Mouse (Mus musculus) heart, embryonic 12.5 days (tissue): ENCODE results near the gene Arrdc3. TPM values are rescaled to one million over a fixed set of nuclear protein-coding genes. Genes with fewer than 3 reads are reported as not detected.
"Not testable (repeated sequence)": the region's sequence is repeated elsewhere in the genome, so short reads cannot be mapped to it uniquely, and the experiment has no call there.

ENCODE experiments used
- ATAC-seq: fragments of 200-750 bp; cut with Nextera tagmentation; 2 replicates; pipeline ENCODE4 v1.8.0; 2017; ENCODE audit warnings: moderate TSS enrichment, moderate library complexity; ENCODE audit not compliant: insufficient number of reproducible peaks, low FRiP score
- H3K27ac ChIP-seq: fragments of 300-500 bp; sonication (generic); 2 replicates; pipeline ENCODE4 v1.5.1; 2016; ENCODE audit warnings: mild to moderate bottlenecking, moderate library complexity; ENCODE audit not compliant: poor library complexity, severe bottlenecking
- H3K27me3 ChIP-seq: fragments of 300-500 bp; sonication (generic); replicated peaks from 2 replicates; pipeline ENCODE4 v1.6.1; 2016; ENCODE audit warnings: mild to moderate bottlenecking, moderate library complexity
- H3K36me3 ChIP-seq: fragments of 300-500 bp; sonication (generic); 2 replicates; pipeline ENCODE4 v1.6.1; 2016; ENCODE audit warnings: mild to moderate bottlenecking, moderate library complexity
- H3K4me1 ChIP-seq: fragments of 300-500 bp; sonication (generic); replicated peaks from 2 replicates; pipeline ENCODE4 v1.6.1; 2016; ENCODE audit warnings: mild to moderate bottlenecking
- H3K4me2 ChIP-seq: fragments of 300-500 bp; sonication (generic); 2 replicates; pipeline ENCODE4 v1.6.1; 2016; ENCODE audit warnings: mild to moderate bottlenecking, moderate library complexity
- H3K4me3 ChIP-seq: fragments of 300-500 bp; sonication (generic); 2 replicates; pipeline ENCODE4 v1.5.1; 2016; ENCODE audit warnings: mild to moderate bottlenecking
- H3K9ac ChIP-seq: fragments of 300-500 bp; sonication (generic); 2 replicates; pipeline ENCODE4 v1.6.1; 2016; ENCODE audit warnings: mild to moderate bottlenecking, moderate library complexity
- H3K9me3 ChIP-seq: fragments of 300-500 bp; sonication (generic); replicated peaks from 2 replicates; pipeline ENCODE4 v1.6.1; 2016; ENCODE audit warnings: mild to moderate bottlenecking, moderate library complexity
- WGBS: fragments of 180-500 bp; shearing (Covaris S2); methylation state at CpG from one replicate; pipeline ENCODE4 v1.1.7; 2016; 5-methylcytosine and 5-hydroxymethylcytosine counted together
- polyA plus RNA-seq: library from polyadenylated mRNA; unstranded; fragments of >200 nt; fragmentation: Nextera tagmentation; extraction: Ambion mirVana; gene quantifications from 2 replicates; pipeline ENCODE4 v1.2.1, GENCODE M21; 2016

Arrdc3 gene
- polyA plus RNA-seq, 1 experiment from 2014 or later: 69.6 TPM

DNA sequence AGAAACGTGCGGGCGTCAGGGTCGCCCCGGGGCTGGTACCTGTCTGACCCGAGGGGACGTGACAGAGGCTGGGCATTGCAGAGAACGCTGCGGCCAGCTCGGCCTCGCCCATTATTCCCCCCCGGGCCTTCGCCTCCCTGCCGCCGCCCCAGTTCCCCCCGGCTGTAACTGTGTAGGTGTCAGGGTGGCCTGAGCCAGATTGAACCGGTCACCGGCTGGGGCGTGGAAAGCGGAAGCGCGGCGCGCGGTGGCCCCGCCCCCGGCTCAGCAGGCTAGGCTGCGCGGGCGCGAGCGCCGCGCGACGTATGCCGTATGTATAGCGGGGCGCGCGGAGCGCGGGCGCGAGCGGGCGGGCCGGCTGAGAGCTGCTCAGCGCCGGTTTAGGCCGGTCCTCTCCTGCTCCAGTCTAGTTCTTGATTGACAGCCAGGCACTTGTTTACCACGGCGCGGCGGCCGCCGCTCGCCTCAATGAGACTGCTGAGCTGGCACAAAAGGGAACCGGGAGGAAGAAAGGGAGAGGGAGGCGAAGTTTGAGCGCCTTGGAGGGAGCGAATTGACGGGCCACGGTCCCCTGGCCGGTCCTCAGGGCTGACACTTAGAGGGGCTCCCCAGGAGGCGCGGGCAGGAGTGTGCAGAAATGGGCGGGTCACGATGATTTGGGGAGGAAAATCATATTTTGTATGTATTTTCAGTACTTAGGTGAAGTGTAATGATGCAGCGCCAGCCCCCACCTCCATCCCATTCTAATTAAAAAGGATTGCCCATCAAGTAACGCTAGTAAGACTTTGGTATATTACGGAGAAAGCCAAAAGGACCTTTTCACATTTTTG is 2.9 kb downstream of the Arrdc3 start:
- peak overlapping the region; percentile 100 for H3K27ac ChIP-seq
- ATAC-seq: peak; percentile 91

DNA sequence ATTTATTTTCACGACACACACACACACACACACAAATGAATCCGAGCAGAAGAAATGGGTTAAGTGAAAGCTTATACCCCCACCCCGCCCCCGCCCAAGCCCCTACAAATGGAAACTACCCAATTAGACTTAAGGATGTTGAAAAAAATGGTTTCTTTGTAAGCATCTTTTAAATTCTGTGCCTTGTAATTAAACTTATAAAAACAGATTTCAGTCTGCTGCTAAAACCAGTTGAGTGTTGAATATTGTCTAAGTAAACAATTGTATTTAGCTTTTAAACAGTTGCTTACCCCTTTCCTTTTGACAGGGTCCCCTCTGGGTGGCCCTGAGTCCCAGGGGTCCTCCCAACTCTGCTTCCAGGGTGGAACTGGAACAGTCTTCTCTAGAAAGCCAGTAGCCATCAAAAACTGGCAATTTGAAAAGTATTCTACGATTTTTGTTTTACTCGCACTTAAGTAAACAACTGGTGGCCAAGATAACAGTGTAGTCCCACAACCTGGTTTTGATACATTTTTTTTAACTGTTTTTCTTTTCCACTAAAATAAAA is 3.6 kb downstream of the Arrdc3 start:
- Histone ChIP-seq H3K4me2 (peak overlapping the region; percentile 73), H3K36me3 (peaks cover 26% of the 10 kb centered on the region), H3K27ac (peak overlapping the region; percentile 100), H3K27me3 (no peaks in the 10 kb centered on the region), H3K9me3 (no peaks in the 10 kb centered on the region), H3K9ac (peak overlapping the region; percentile 100), H3K4me1 (0 out of 2 replicates have a peak, but pooled peaks cover 2% of the 10 kb centered on the region), H3K4me3 (peak overlapping the region; percentile 83)
- WGBS: 15% methylated on average over 6 of the region's 6 CpGs
- no peak for ATAC-seq

More for the DNA sequence above, 2.9 kb downstream of the Arrdc3 start:
- peaks cover 21% of the 10 kb centered on the region for H3K36me3 ChIP-seq
- peak overlapping the region; percentile 73 for H3K4me2 ChIP-seq
- under 1% methylated on average over 69 of the region's 72 CpGs for WGBS
- H3K9me3 ChIP-seq: no peaks in the 10 kb centered on the region
- H3K27me3 ChIP-seq: no peaks in the 10 kb centered on the region
- 0 out of 2 replicates have a peak, but pooled peaks cover 2% of the 10 kb centered on the region for H3K4me1 ChIP-seq
- H3K9ac ChIP-seq: peak overlapping the region; percentile 100
- H3K4me3 ChIP-seq: peak overlapping the region; percentile 83

DNA sequence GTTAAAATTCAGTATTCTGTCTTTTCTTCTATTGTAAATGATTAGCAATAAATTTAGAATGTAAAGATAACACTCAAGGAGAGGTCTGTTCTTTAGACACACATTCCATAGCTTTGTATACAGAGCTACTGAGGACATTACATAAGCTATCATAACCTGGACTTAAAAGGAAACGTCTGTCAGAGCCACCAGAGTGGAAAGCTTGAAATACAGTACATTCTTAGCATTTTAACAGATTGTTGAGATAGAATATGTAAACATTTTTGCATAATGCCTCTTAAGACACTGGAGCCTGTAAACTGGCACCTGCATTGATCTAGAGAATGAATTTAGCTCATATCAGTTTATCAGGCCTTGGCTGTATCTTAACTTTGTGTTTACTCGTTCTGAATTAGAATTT is 4.7 kb downstream of the Arrdc3 start:
- Histone ChIP-seq H3K4me3 (no peak overlapping the region), H3K27ac (no peak overlapping the region), H3K36me3 (peaks cover 33% of the 10 kb centered on the region), H3K4me2 (no peak overlapping the region), H3K27me3 (no peaks in the 10 kb centered on the region), H3K9ac (no peak overlapping the region), H3K9me3 (no peaks in the 10 kb centered on the region), H3K4me1 (0 out of 2 replicates have a peak, but pooled peaks cover 2% of the 10 kb centered on the region)
- ATAC-seq: no peak
- WGBS: 60% methylated on average over 2 of the region's 2 CpGs

DNA sequence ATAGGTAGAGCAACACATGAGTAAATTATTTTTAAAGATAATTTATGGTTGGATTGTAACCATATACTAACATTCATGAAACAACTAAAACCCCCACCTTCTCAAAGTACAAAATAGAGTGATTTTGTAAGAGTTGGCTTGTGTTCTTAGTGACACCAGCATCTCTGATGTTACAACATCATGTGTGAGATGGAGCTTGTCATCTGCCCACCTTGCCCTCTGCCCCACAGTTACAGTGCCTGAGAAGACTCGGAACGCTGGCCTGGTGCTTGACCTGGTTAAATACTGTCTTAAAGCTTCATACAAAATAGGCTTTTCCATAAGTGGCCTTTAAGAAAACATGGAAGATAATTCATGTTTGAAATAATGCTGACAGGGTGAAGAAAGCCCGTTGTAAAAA is 11.7 kb downstream of the Arrdc3 start:
- not testable (repeated sequence) for H3K4me1 ChIP-seq, H3K27ac ChIP-seq, ATAC-seq, H3K4me3 ChIP-seq, H3K9me3 ChIP-seq, H3K9ac ChIP-seq, H3K4me2 ChIP-seq, H3K27me3 ChIP-seq
- 91% methylated on average over 3 of the region's 3 CpGs for WGBS
- H3K36me3 ChIP-seq: peaks cover 66% of the 10 kb centered on the region

DNA sequence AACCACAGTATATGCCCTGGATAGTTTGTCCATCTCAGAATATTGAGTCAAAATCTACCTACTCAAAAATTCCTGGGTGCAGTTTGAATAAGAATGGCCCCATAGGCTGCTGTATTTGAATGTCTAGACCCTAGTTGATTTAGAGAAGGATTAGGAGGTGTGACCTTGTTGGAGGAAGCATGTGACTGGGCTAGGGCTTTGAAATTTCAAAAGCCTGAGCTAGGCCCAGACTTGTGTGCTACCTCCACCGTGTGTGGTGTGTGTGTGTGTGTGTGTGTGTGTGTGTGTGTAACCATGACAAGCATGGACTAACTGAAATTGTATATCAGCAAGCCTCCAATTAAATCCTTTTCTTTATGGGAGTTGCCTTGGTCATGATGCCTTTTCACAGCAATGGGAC is 14.2 kb downstream of the Arrdc3 start:
- peaks cover 45% of the 10 kb centered on the region for H3K36me3 ChIP-seq
- no peak overlapping the region for H3K4me2 ChIP-seq
- H3K9ac ChIP-seq: no peak overlapping the region
- no peak overlapping the region for H3K27ac ChIP-seq
- H3K9me3 ChIP-seq: 0 out of 2 replicates have a peak, but pooled peaks cover 3% of the 10 kb centered on the region
- no peaks in the 10 kb centered on the region for H3K27me3 ChIP-seq
- H3K4me3 ChIP-seq: no peak overlapping the region
- no peak for ATAC-seq
- WGBS: 50% methylated on average over 1 of the region's 1 CpGs
- no peaks in the 10 kb centered on the region for H3K4me1 ChIP-seq

DNA sequence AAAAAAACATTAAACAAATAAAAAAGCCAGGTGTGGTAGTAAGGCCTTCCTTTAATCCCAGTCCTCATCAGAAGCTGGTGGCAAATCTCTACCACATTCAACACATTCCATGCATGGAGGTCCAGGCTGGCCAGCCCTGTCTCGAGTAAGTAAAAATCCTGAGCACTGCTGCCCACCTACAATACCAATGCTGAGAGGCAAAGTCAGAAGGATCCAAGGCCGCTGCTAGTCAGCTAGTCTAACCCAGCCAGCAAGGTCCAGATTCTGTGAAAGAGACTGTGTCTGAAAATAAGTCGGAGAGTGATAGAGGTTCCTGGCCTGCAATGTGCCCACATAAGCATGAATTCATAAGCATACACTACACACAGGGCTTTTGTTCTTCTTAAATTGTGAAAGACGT is 14.9 kb downstream of the Arrdc3 start:
- ATAC-seq: no peak
- Histone ChIP-seq H3K4me3 (no peak overlapping the region), H3K4me1 (no peaks in the 10 kb centered on the region), H3K27me3 (no peaks in the 10 kb centered on the region), H3K9ac (no peak overlapping the region), H3K9me3 (0 out of 2 replicates have a peak, but pooled peaks cover 3% of the 10 kb centered on the region), H3K4me2 (no peak overlapping the region), H3K27ac (no peak overlapping the region), H3K36me3 (peaks cover 40% of the 10 kb centered on the region)
- WGBS: 91% methylated on average over 4 of the region's 4 CpGs

DNA sequence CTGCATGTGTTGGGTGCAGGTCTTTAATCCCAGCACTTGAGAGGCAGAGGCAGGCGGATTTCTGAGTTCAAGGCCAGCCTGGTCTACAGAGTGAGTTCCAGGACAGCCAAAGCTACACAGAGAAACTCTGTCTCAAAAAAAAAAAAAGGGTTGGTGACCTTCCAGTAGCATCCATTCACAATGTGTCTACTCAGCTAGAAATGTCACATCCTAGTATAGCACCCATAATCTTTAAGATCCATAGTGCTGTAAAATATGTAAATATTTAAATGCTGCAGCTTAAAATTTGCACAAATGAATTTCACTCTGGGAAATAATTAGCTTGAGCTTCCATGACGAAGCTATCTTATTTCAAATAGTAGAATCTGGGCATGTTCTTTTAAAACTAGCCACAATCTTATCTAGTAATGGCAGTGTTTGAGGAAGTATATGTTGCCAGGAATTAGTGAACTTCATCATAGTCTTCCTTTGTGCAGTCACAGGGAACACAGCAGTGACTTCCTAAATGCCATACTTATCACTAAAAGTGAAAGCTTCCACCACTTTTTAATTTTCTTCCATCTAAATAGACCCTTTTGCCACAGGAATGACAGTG is 16.3 kb downstream of the Arrdc3 start:
- Histone ChIP-seq H3K4me3 (no peak overlapping the region), H3K36me3 (peaks cover 26% of the 10 kb centered on the region), H3K27me3 (no peaks in the 10 kb centered on the region), H3K4me2 (no peak overlapping the region), H3K4me1 (no peaks in the 10 kb centered on the region), H3K9me3 (0 out of 2 replicates have a peak, but pooled peaks cover 3% of the 10 kb centered on the region), H3K9ac (no peak overlapping the region), H3K27ac (no peak overlapping the region)
- WGBS: 67% methylated on average over 2 of the region's 2 CpGs
- no peak for ATAC-seq

DNA sequence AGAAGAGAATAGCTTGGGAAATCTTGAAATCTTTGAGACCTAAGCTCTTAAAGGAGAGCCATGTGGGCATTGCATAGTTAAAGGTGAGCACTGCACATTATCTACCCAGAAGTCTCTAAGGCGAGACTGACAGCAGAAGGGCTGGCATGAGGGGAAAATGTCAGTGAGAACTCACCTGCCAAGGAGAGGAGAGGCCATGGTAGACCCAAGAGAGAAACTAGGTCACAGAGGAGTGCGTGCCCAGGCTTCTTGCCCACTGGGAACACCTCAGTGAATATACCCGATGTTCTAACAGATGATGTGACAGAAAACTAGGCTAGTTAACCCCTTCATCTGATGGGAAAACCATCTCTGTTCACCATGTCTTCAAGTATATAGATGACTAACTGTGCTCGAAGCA is 18.2 kb downstream of the Arrdc3 start:
- Histone ChIP-seq H3K4me3 (no peak overlapping the region), H3K9me3 (0 out of 2 replicates have a peak, but pooled peaks cover 3% of the 10 kb centered on the region), H3K27me3 (no peaks in the 10 kb centered on the region), H3K27ac (no peak overlapping the region), H3K36me3 (peaks cover 17% of the 10 kb centered on the region), H3K4me2 (no peak overlapping the region), H3K9ac (no peak overlapping the region), H3K4me1 (no peaks in the 10 kb centered on the region)
- WGBS: 84% methylated on average over 4 of the region's 4 CpGs
- no peak for ATAC-seq

DNA sequence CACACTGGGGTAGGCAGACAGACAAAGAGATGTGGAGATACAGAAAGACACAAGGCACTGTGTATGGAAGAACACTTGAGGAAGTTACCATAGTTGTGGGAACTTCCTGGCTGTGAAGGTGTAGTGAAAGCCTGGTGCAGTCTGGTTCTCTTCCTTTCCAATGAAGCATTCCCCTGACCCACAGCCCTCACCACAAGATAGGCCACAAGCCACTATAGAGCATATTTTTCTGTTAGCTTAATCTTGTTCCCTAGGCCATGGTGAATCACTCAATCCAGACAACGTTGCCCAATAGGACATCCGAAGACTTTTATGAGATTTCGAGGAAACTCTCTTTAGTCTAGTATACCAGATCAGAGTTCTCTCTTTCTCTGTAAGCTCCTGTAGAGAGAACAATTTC is 19.6 kb downstream of the Arrdc3 start:
- Histone ChIP-seq H3K9me3 (0 out of 2 replicates have a peak, but pooled peaks cover 3% of the 10 kb centered on the region), H3K27ac (no peak overlapping the region), H3K27me3 (no peaks in the 10 kb centered on the region), H3K36me3 (peaks cover 10% of the 10 kb centered on the region), H3K4me2 (no peak overlapping the region), H3K9ac (no peak overlapping the region), H3K4me3 (no peak overlapping the region), H3K4me1 (no peaks in the 10 kb centered on the region)
- ATAC-seq: no peak
- 76% methylated on average over 3 of the region's 3 CpGs for WGBS

DNA sequence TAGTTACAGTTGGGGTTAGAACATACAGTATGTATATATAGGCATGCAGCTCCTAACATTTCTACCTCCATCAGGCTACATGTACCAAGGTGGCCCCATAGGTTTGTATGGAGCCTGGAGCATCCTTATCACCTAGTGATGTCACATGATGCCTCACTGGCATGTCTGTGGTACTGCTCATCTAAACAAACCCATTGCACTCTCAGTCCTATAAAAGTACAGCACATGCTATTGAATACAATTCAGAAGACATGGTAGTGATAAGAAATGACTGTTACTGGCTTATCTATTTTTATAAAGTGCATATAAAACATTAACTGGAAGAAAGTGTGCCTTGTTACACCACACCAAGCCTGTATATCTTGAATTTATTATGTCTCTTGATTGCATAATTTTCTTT is 30.2 kb downstream of the Arrdc3 start:
- H3K9ac ChIP-seq: no peak overlapping the region
- no peak for ATAC-seq
- no peaks in the 10 kb centered on the region for H3K36me3 ChIP-seq
- H3K27me3 ChIP-seq: no peaks in the 10 kb centered on the region
- H3K9me3 ChIP-seq: no peaks in the 10 kb centered on the region
- H3K27ac ChIP-seq: no peak overlapping the region
- H3K4me2 ChIP-seq: no peak overlapping the region
- H3K4me1 ChIP-seq: no peaks in the 10 kb centered on the region
- H3K4me3 ChIP-seq: no peak overlapping the region

DNA sequence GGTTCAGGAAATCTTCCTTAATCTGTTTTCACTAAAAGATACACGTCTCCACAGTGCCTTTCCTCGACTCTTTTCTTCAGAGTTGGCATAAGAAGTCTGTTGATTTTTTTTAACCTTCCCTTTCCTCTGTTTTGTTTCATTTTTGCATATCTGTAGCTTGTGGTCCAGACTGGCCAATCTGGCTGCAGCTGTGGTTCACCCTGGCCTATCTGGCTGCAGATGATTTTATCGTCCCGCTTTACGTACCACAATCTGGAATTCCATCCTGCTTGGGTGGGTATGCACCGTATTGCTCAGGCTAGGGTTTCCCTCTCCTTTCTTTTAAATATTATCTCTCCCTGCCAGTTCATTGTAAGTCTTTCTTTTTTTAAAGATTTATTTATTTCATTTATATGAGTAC is 37.8 kb downstream of the Arrdc3 start:
- Histone ChIP-seq H3K4me3 (no peak overlapping the region), H3K9ac (no peak overlapping the region), H3K27me3 (no peaks in the 10 kb centered on the region), H3K4me2 (no peak overlapping the region), H3K27ac (no peak overlapping the region), H3K9me3 (no peaks in the 10 kb centered on the region), H3K36me3 (no peaks in the 10 kb centered on the region), H3K4me1 (no peaks in the 10 kb centered on the region)
- 56% methylated on average over 6 of the region's 6 CpGs for WGBS
- ATAC-seq: no peak
